Mouse (Mus musculus) heart, embryonic 11.5 days (tissue): ENCODE results near the gene Tjp3. TPM values are rescaled to one million over a fixed set of nuclear protein-coding genes. Genes with fewer than 3 reads are reported as not detected.
A peak's percentile ranks its signal among the peaks of the same experiment; 100 is the strongest.

Experiments
- ATAC-seq: fragments of 200-750 bp; cut with Nextera tagmentation; replicated peaks from 2 replicates; pipeline ENCODE4 v1.8.0; 2017; ENCODE audit warnings: moderate library complexity; ENCODE audit not compliant: insufficient number of reproducible peaks, low FRiP score, low TSS enrichment
- H3K27ac ChIP-seq: fragments of 300-500 bp; sonication (generic); 2 replicates; pipeline ENCODE4 v1.5.1; 2014; ENCODE audit warnings: mild to moderate bottlenecking, low read depth, low read length
- H3K27me3 ChIP-seq: fragments of 300-500 bp; sonication (generic); 2 replicates; pipeline ENCODE4 v1.6.1; 2014; ENCODE audit warnings: mild to moderate bottlenecking, low read length, mixed read lengths; ENCODE audit not compliant: control insufficient read depth, insufficient read depth
- H3K36me3 ChIP-seq: fragments of 300-500 bp; sonication (generic); 2 replicates; pipeline ENCODE4 v1.6.1; 2014; ENCODE audit warnings: mild to moderate bottlenecking, low read length, moderate library complexity, mixed read lengths; ENCODE audit not compliant: control insufficient read depth, insufficient read depth
- H3K4me1 ChIP-seq: fragments of 300-500 bp; sonication (generic); 2 replicates; pipeline ENCODE4 v1.6.1; 2014; ENCODE audit warnings: low read length; ENCODE audit not compliant: control insufficient read depth, insufficient read depth
- H3K4me2 ChIP-seq: fragments of 300-500 bp; sonication (generic); 2 replicates; pipeline ENCODE4 v1.6.1; 2014; ENCODE audit warnings: mild to moderate bottlenecking, moderate library complexity
- H3K4me3 ChIP-seq: fragments of 300-500 bp; sonication (generic); 2 replicates; pipeline ENCODE4 v1.5.1; 2014; ENCODE audit warnings: low read depth, low read length
- H3K9ac ChIP-seq: fragments of 300-500 bp; sonication (generic); 2 replicates; pipeline ENCODE4 v1.6.1; 2014; ENCODE audit warnings: mild to moderate bottlenecking, low read depth, low read length, moderate library complexity
- H3K9me3 ChIP-seq: fragments of 300-500 bp; sonication (generic); replicated peaks from 2 replicates; pipeline ENCODE4 v1.6.1; 2016; ENCODE audit warnings: low read length; ENCODE audit not compliant: control insufficient read depth
- WGBS: fragments of 180-500 bp; shearing (Covaris S2); extraction: QIAGEN DNeasy Blood & Tissue Kit; methylation state at CpG from one replicate; pipeline ENCODE4 v1.1.7; 2014; ENCODE audit not compliant: insufficient replicate concordance; 5-methylcytosine and 5-hydroxymethylcytosine counted together
- polyA plus RNA-seq: library from polyadenylated mRNA; unstranded; fragments of >200 nt; fragmentation: Nextera tagmentation; extraction: Ambion mirVana; gene quantifications from 2 replicates; pipeline ENCODE4 v1.2.1, GENCODE M21; 2014

Gene Tjp3
- polyA plus RNA-seq, 1 experiment from 2014 or later: 1.4 TPM

GRCm38 (mm10) chr10:81284189-81284588 lies 7.2 kb downstream of the Tjp3 start:
- H3K4me3 ChIP-seq: no peak overlapping the region
- peaks cover 62% of the 10 kb centered on the region for H3K27me3 ChIP-seq
- peaks cover 3% of the 10 kb centered on the region; the same call in 1 of the 2 replicates for H3K4me1 ChIP-seq
- 37% methylated on average over 6 of the region's 6 CpGs for WGBS
- ATAC-seq: no peak
- no peaks in the 10 kb centered on the region for H3K9me3 ChIP-seq
- H3K36me3 ChIP-seq: no peaks in the 10 kb centered on the region
- H3K9ac ChIP-seq: no peak overlapping the region
- H3K4me2 ChIP-seq: no peak overlapping the region; the same call in 1 of the 2 replicates
- H3K27ac ChIP-seq: no peak overlapping the region

GRCm38 (mm10) chr10:81279496-81279895 lies 11.9 kb downstream of the Tjp3 start:
- Histone ChIP-seq H3K4me3 (no peak overlapping the region), H3K9ac (no peak overlapping the region)
- WGBS: 23% methylated on average over 10 of the region's 10 CpGs

GRCm38 (mm10) chr10:81277676-81278075 lies 13.7 kb downstream of the Tjp3 start:
- ATAC-seq: no peak
- H3K27me3 ChIP-seq: peaks cover 42% of the 10 kb centered on the region
- 60% methylated on average over 22 of the region's 22 CpGs for WGBS
- no peak overlapping the region for H3K9ac ChIP-seq
- no peak overlapping the region for H3K4me3 ChIP-seq
- no peak overlapping the region for H3K4me2 ChIP-seq
- H3K9me3 ChIP-seq: no peaks in the 10 kb centered on the region
- peaks cover under 1% of the 10 kb centered on the region for H3K36me3 ChIP-seq
- peaks cover 5% of the 10 kb centered on the region; the same call in 1 of the 2 replicates for H3K4me1 ChIP-seq
- no peak overlapping the region for H3K27ac ChIP-seq

More at GRCm38 (mm10) chr10:81279496-81279895, 11.9 kb downstream of the Tjp3 start:
- H3K9me3 ChIP-seq: no peaks in the 10 kb centered on the region
- ATAC-seq: no peak
- H3K27ac ChIP-seq: no peak overlapping the region
- peaks cover 5% of the 10 kb centered on the region; the same call in 1 of the 2 replicates for H3K4me1 ChIP-seq
- H3K27me3 ChIP-seq: peaks cover 61% of the 10 kb centered on the region
- no peaks in the 10 kb centered on the region; the same call in 1 of the 2 replicates for H3K36me3 ChIP-seq
- H3K4me2 ChIP-seq: no peak overlapping the region

DNA sequence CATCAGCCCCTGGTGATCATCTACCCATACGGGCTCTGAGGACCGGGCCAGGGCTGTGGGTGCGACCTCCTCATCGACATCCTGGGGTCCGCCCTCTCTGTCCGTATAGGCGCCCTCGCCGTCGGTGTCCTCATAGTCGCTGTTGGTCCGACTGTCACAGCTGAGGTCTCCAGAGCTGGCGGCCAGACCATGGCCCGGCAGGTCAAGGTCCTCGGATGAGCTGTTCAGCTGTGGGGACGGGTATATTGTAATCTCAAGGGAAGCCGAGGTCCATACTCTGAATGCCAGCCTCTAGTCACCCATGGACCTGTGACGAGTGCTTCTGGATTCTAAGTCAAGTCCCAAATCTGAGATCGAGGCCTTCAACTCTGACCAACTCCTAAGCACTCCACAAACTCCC lies 17.5 kb downstream of the Tjp3 start:
- Histone ChIP-seq H3K9ac (no peak overlapping the region), H3K27ac (no peak overlapping the region), H3K27me3 (peaks cover 14% of the 10 kb centered on the region), H3K4me1 (peaks cover 3% of the 10 kb centered on the region), H3K36me3 (peaks cover 10% of the 10 kb centered on the region), H3K4me3 (no peak overlapping the region), H3K4me2 (no peak overlapping the region), H3K9me3 (no peaks in the 10 kb centered on the region)
- ATAC-seq: no peak
- WGBS: 90% methylated on average over 19 of the region's 19 CpGs

GRCm38 (mm10) chr10:81272356-81272755 lies 19.0 kb downstream of the Tjp3 start:
- peaks cover 5% of the 10 kb centered on the region for H3K27me3 ChIP-seq
- no peak for ATAC-seq
- peaks cover 10% of the 10 kb centered on the region for H3K36me3 ChIP-seq
- H3K4me2 ChIP-seq: no peak overlapping the region
- no peak overlapping the region for H3K27ac ChIP-seq
- WGBS: 97% methylated on average over 21 of the region's 21 CpGs
- peaks cover 8% of the 10 kb centered on the region for H3K4me1 ChIP-seq
- H3K9me3 ChIP-seq: no peaks in the 10 kb centered on the region
- H3K4me3 ChIP-seq: no peak overlapping the region
- H3K9ac ChIP-seq: no peak overlapping the region

- Histone ChIP-seq H3K4me1 (peaks cover 13% of the 10 kb centered on the region), H3K9ac (peak overlapping the region; percentile 85), H3K36me3 (peaks cover 16% of the 10 kb centered on the region), H3K9me3 (no peaks in the 10 kb centered on the region), H3K4me3 (peak overlapping the region; percentile 68), H3K27me3 (no peaks in the 10 kb centered on the region), H3K27ac (no peak overlapping the region), H3K4me2 (peak overlapping the region; percentile 81)
- 72% methylated on average over 16 of the region's 16 CpGs for WGBS
- no peak for ATAC-seq
Observed at GRCm38 (mm10) chr10:81268643-81269412, 22.6 kb downstream of the Tjp3 start.

DNA sequence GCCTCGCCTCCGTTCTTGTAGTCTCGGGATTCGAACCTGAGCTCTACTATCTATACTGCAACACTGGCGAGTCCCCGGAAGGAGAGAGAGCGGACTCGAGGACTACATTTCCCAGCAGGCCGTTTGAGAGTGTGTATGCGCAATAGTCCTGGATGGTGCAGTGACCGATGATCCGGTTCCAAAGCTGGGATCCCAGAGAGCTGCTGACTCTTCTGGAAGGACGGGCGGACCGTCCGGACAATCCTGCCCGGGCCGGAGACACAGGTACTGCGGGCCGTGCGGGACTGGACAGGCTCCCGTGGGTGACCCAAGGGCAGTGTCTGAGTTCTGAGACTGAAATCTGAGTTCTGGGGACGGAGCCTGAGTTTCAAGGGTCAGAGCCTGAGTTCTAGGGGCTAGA lies 23.3 kb downstream of the Tjp3 start:
- 2% methylated on average over 23 of the region's 23 CpGs for WGBS
- Histone ChIP-seq H3K4me3 (peak overlapping the region; percentile 68), H3K9me3 (no peaks in the 10 kb centered on the region), H3K9ac (peak overlapping the region; percentile 85), H3K27ac (peak overlapping the region; percentile 50; the same call in 1 of the 2 replicates), H3K36me3 (peaks cover 22% of the 10 kb centered on the region), H3K4me1 (peaks cover 13% of the 10 kb centered on the region), H3K27me3 (no peaks in the 10 kb centered on the region; the same call in 1 of the 2 replicates), H3K4me2 (peak overlapping the region; percentile 81)
- ATAC-seq: no peak

- H3K27ac ChIP-seq: peak within 1 kb of the TSS; percentile 66
- no peaks in the 10 kb centered on the region for H3K9me3 ChIP-seq
- ATAC-seq: peak; percentile 91
- H3K4me2 ChIP-seq: peak within 1 kb of the TSS; percentile 81
- peak within 1 kb of the TSS; percentile 68 for H3K4me3 ChIP-seq
- H3K4me1 ChIP-seq: peaks cover 13% of the 10 kb centered on the region
- peaks cover 17% of the 10 kb centered on the region for H3K36me3 ChIP-seq
- peak within 1 kb of the TSS; percentile 83 for H3K9ac ChIP-seq
- WGBS: under 1% methylated on average over 48 of the region's 48 CpGs
- H3K27me3 ChIP-seq: no peaks in the 10 kb centered on the region; the same call in 1 of the 2 replicates
Observed at GRCm38 (mm10) chr10:81266211-81267105, 24.9 kb downstream of the Tjp3 start, which contains the start of the genes Mrpl54 and Apba3. TSS of gene Mrpl54 (minus strand) at chr10:81266934. TSS of gene Apba3 (plus strand) at chr10:81266960.
